Mouse (Mus musculus) megakaryocyte-erythroid progenitor cell, adult 5-6 weeks (primary cell): ENCODE data around the gene Mical2. TPM values are rescaled to one million over a fixed set of nuclear protein-coding genes. Genes with fewer than 3 reads are reported as not detected.

Experiments used
- ATAC-seq: replicated peaks from 2 replicates; pipeline ENCODE4 v1.8.0; 2016; ENCODE audit warnings: mild to moderate bottlenecking, inconsistent platforms; ENCODE audit not compliant: severe bottlenecking, poor library complexity, low FRiP score, low TSS enrichment
- total RNA-seq, 2 experiments: library from RNA; stranded (forward) in 1 of 2; stranded (reverse) in 1 of 2; fragments of 200-1000, 215-1000 nt in 1 of 2; fragments of >200 nt in 1 of 2; fragmentation: Nextera tagmentation in 1 of 2; gene quantifications; 2 replicates each; pipeline ENCODE4 v1.2.3; 2014 to 2017

Mical2 gene
- total RNA-seq, 2 experiments from 2014 or later: 0.47 TPM; not detected in 1

GRCm38 (mm10) chr7:112270870-112271269 lies 45.2 kb downstream of the Mical2 start:
- ATAC-seq: no peak

- ATAC-seq: no peak
Measured at GRCm38 (mm10) chr7:112271627-112272026, 46.0 kb downstream of the Mical2 start.

GRCm38 (mm10) chr7:112272692-112273091 lies 47.0 kb downstream of the Mical2 start:
- ATAC-seq: no peak

GRCm38 (mm10) chr7:112273451-112273850 lies 47.8 kb downstream of the Mical2 start:
- ATAC-seq: no peak

GRCm38 (mm10) chr7:112274611-112275010 lies 49.0 kb downstream of the Mical2 start:
- ATAC-seq: no peak

- no peak for ATAC-seq
Measured at GRCm38 (mm10) chr7:112275093-112275492, 49.4 kb downstream of the Mical2 start.

- ATAC-seq: no peak
Measured at GRCm38 (mm10) chr7:112275883-112276282, 50.2 kb downstream of the Mical2 start.

- no peak for ATAC-seq
Measured at GRCm38 (mm10) chr7:112276823-112277222, 51.2 kb downstream of the Mical2 start.

- ATAC-seq: no peak
Measured at GRCm38 (mm10) chr7:112278648-112279047, 53.0 kb downstream of the Mical2 start.

GRCm38 (mm10) chr7:112280474-112280873 lies 54.8 kb downstream of the Mical2 start:
- no peak for ATAC-seq

GRCm38 (mm10) chr7:112283606-112284310 lies 58.1 kb downstream of the Mical2 start:
- no peak for ATAC-seq

GRCm38 (mm10) chr7:112285573-112285972 lies 59.9 kb downstream of the Mical2 start:
- no peak for ATAC-seq

GRCm38 (mm10) chr7:112288352-112289107 lies 62.9 kb downstream of the Mical2 start:
- no peak for ATAC-seq

- no peak for ATAC-seq
Measured at GRCm38 (mm10) chr7:112289514-112289913, 63.9 kb downstream of the Mical2 start.

- no peak for ATAC-seq
Measured at GRCm38 (mm10) chr7:112289990-112290389, 64.3 kb downstream of the Mical2 start.

GRCm38 (mm10) chr7:112293456-112294104 lies 67.9 kb downstream of the Mical2 start:
- no peak for ATAC-seq

- ATAC-seq: no peak
Measured at GRCm38 (mm10) chr7:112295426-112296221, 70.0 kb downstream of the Mical2 start.

GRCm38 (mm10) chr7:112298032-112298431 lies 72.4 kb downstream of the Mical2 start:
- ATAC-seq: no peak

- no peak for ATAC-seq
Measured at GRCm38 (mm10) chr7:112298871-112299422, 73.3 kb downstream of the Mical2 start.
